In genomic region chr8:107621136-107621535, GRCm38 (mm10) we compare ENCODE assay signal across 23 mouse cellular contexts. TPM values are rescaled to one million over a fixed set of nuclear protein-coding genes. Genes with fewer than 3 reads are reported as not detected.
DNase-seq lines count a peak whose midpoint lies in the region; ATAC-seq and TF ChIP-seq lines count a peak whose summit lies in the region.
"Had no signal": no experiment of that assay in that cellular context is flagged by ENCODE, and none has a peak within 500 bp of the region (broad histone marks: within the 10 kb centered on the region; RNA-seq: fewer than 3 reads in every experiment).

No protein-coding gene starts in this region.

- no peak overlapping the region for H3K9ac ChIP-seq in heart, embryonic 11.5 days (ENCODE audit: low read depth, low read length)
- H3K9ac ChIP-seq in liver, embryonic 11.5 days (ENCODE audit: low read depth, low read length) = no peak overlapping the region
- no peak overlapping the region for H3K9ac ChIP-seq in kidney, embryonic 15.5 days
- H3K9ac ChIP-seq in forebrain, embryonic 12.5 days = no peak overlapping the region
- H3K9ac ChIP-seq in kidney, embryonic 16.5 days (replicated peaks; ENCODE audit: low read length) = no peak overlapping the region
- H3K9ac ChIP-seq: liver, embryonic 14.5 days; midbrain, embryonic 15.5 days; neural tube, embryonic 15.5 days; stomach, embryonic 15.5 days had no signal

- H3K4me3 ChIP-seq in heart, embryonic 11.5 days (ENCODE audit: low read depth, low read length) = no peak overlapping the region
- no peak overlapping the region for H3K4me3 ChIP-seq in G1E (ENCODE audit: low read depth, low read length)
- H3K4me3 ChIP-seq in liver, embryonic 11.5 days (ENCODE audit: low read depth, low read length) = no peak overlapping the region
- H3K4me3 ChIP-seq in kidney, embryonic 15.5 days (replicated peaks) = no peak overlapping the region
- H3K4me3 ChIP-seq in forebrain, embryonic 12.5 days (replicated peaks) = no peak overlapping the region
- H3K4me3 ChIP-seq in kidney, embryonic 16.5 days (ENCODE audit: low read length) = no peak overlapping the region
- H3K4me3 ChIP-seq: embryonic facial prominence, embryonic 10.5 days; limb, embryonic 10.5 days; midbrain, embryonic 15.5 days; myocyte; neural tube, embryonic 15.5 days; stomach, embryonic 15.5 days had no signal

- H3K36me3 ChIP-seq in heart, embryonic 11.5 days (ENCODE audit: control insufficient read depth, insufficient read depth, low read length) = no peaks in the 10 kb centered on the region
- H3K36me3 ChIP-seq in G1E (replicated peaks) = no peaks in the 10 kb centered on the region
- no peaks in the 10 kb centered on the region for H3K36me3 ChIP-seq in liver, embryonic 11.5 days (ENCODE audit: control insufficient read depth, insufficient read depth, low read length)
- H3K36me3 ChIP-seq in kidney, embryonic 15.5 days = no peaks in the 10 kb centered on the region
- H3K36me3 ChIP-seq in forebrain, embryonic 12.5 days (replicated peaks) = no peaks in the 10 kb centered on the region
- no peaks in the 10 kb centered on the region for H3K36me3 ChIP-seq in kidney, embryonic 16.5 days (ENCODE audit: insufficient read depth, low read length)
- H3K36me3 ChIP-seq: embryonic facial prominence, embryonic 10.5 days; limb, embryonic 10.5 days; midbrain, embryonic 15.5 days; neural tube, embryonic 15.5 days; stomach, embryonic 15.5 days had no signal

- WGBS in heart, embryonic 11.5 days (ENCODE audit: insufficient replicate concordance) = 33% methylated on average over 3 of the region's 3 CpGs
- WGBS in liver, embryonic 11.5 days = 24% methylated on average over 3 of the region's 3 CpGs
- WGBS in kidney, embryonic 15.5 days = 56% methylated on average over 3 of the region's 3 CpGs
- 72% methylated on average over 3 of the region's 3 CpGs for WGBS in forebrain, embryonic 12.5 days
- WGBS in kidney, embryonic 16.5 days = 51% methylated on average over 3 of the region's 3 CpGs

- H3K27ac ChIP-seq in heart, embryonic 11.5 days (ENCODE audit: low read depth, low read length) = no peak overlapping the region
- H3K27ac ChIP-seq in liver, embryonic 11.5 days (ENCODE audit: low read depth, low read length) = 0 out of 2 replicates have a peak overlapping the region, but pooled peaks have one; percentile 38
- H3K27ac ChIP-seq in kidney, embryonic 15.5 days = no peak overlapping the region
- H3K27ac ChIP-seq in forebrain, embryonic 12.5 days = no peak overlapping the region
- no peak overlapping the region for H3K27ac ChIP-seq in kidney, embryonic 16.5 days (ENCODE audit: low read length)
- H3K27ac ChIP-seq: embryonic facial prominence, embryonic 10.5 days; limb, embryonic 10.5 days; liver, embryonic 14.5 days; midbrain, embryonic 15.5 days; neural tube, embryonic 15.5 days; stomach, embryonic 15.5 days had no signal

- H3K4me2 ChIP-seq in heart, embryonic 11.5 days = no peak overlapping the region
- no peak overlapping the region; the same call in 1 of the 2 replicates for H3K4me2 ChIP-seq in liver, embryonic 11.5 days
- H3K4me2 ChIP-seq in kidney, embryonic 15.5 days = no peak overlapping the region
- no peak overlapping the region for H3K4me2 ChIP-seq in forebrain, embryonic 12.5 days
- no peak overlapping the region for H3K4me2 ChIP-seq in kidney, embryonic 16.5 days (replicated peaks; ENCODE audit: low read depth, low read length)
- H3K4me2 ChIP-seq: midbrain, embryonic 15.5 days; neural tube, embryonic 15.5 days; stomach, embryonic 15.5 days had no signal

- H3K9me3 ChIP-seq in heart, embryonic 11.5 days (replicated peaks; ENCODE audit: control insufficient read depth, low read length) = no peaks in the 10 kb centered on the region
- H3K9me3 ChIP-seq in G1E (replicated peaks) = no peaks in the 10 kb centered on the region; the same call in 1 of the 2 replicates
- no peaks in the 10 kb centered on the region for H3K9me3 ChIP-seq in liver, embryonic 11.5 days (ENCODE audit: control insufficient read depth, low read length)
- H3K9me3 ChIP-seq in kidney, embryonic 15.5 days (replicated peaks) = no peaks in the 10 kb centered on the region
- no peaks in the 10 kb centered on the region for H3K9me3 ChIP-seq in forebrain, embryonic 12.5 days
- H3K9me3 ChIP-seq in kidney, embryonic 16.5 days (ENCODE audit: low read length) = no peaks in the 10 kb centered on the region
- H3K9me3 ChIP-seq: embryonic facial prominence, embryonic 10.5 days; limb, embryonic 10.5 days; midbrain, embryonic 15.5 days; neural tube, embryonic 15.5 days; stomach, embryonic 15.5 days had no signal

- no peaks in the 10 kb centered on the region for H3K4me1 ChIP-seq in heart, embryonic 11.5 days (ENCODE audit: control insufficient read depth, insufficient read depth, low read length)
- peaks cover 12% of the 10 kb centered on the region for H3K4me1 ChIP-seq in G1E (ENCODE audit: insufficient read depth, low read depth, low read length)
- H3K4me1 ChIP-seq in liver, embryonic 11.5 days (replicated peaks; ENCODE audit: control insufficient read depth, insufficient read depth, low read length) = no peaks in the 10 kb centered on the region
- 0 out of 2 replicates have a peak, but pooled peaks cover 3% of the 10 kb centered on the region for H3K4me1 ChIP-seq in kidney, embryonic 15.5 days
- no peaks in the 10 kb centered on the region for H3K4me1 ChIP-seq in forebrain, embryonic 12.5 days
- H3K4me1 ChIP-seq in kidney, embryonic 16.5 days (ENCODE audit: insufficient read depth, low read length) = no peaks in the 10 kb centered on the region
- H3K4me1 ChIP-seq: embryonic facial prominence, embryonic 10.5 days; midbrain, embryonic 15.5 days; neural tube, embryonic 15.5 days; stomach, embryonic 15.5 days had no signal

- H3K27me3 ChIP-seq in heart, embryonic 11.5 days (ENCODE audit: control insufficient read depth, insufficient read depth, low read length) = no peaks in the 10 kb centered on the region
- no peaks in the 10 kb centered on the region for H3K27me3 ChIP-seq in G1E (ENCODE audit: insufficient read depth, low read length)
- H3K27me3 ChIP-seq in liver, embryonic 11.5 days (replicated peaks; ENCODE audit: control insufficient read depth, insufficient read depth, low read length) = no peaks in the 10 kb centered on the region
- H3K27me3 ChIP-seq in kidney, embryonic 15.5 days = no peaks in the 10 kb centered on the region
- H3K27me3 ChIP-seq in forebrain, embryonic 12.5 days = no peaks in the 10 kb centered on the region
- no peaks in the 10 kb centered on the region for H3K27me3 ChIP-seq in kidney, embryonic 16.5 days (ENCODE audit: insufficient read depth, low read length)
- H3K27me3 ChIP-seq: midbrain, embryonic 15.5 days; neural tube, embryonic 15.5 days; stomach, embryonic 15.5 days had no signal

- TF ChIP-seq CTCF in G1E (IDR thresholded peaks at IDR 0.05; ENCODE audit: low read depth, low read length) = no peak

- peak; percentile 79 for DNase-seq in heart, adult 11 months
- peak; percentile 9 for DNase-seq in G1E (ENCODE audit: low spot score)
- peak; percentile 3 for DNase-seq in adrenal gland, adult 8-10 months
- no peak for DNase-seq in liver, embryonic 11.5 days (ENCODE audit: low spot score)
- DNase-seq: cerebellum, adult 9-10 months; gastrocnemius, postnatal 14 days; layer of hippocampus, postnatal 36 days; right cerebral cortex, postnatal 25 days had no signal

- no peak for ATAC-seq in heart, embryonic 11.5 days (replicated peaks; ENCODE audit: insufficient number of reproducible peaks, low FRiP score, low TSS enrichment)
- ATAC-seq in G1E (ENCODE audit: extremely low read depth, insufficient number of reproducible peaks, low FRiP score, poor library complexity, severe bottlenecking) = peak; percentile 84
- peak; percentile 76 for ATAC-seq in liver, embryonic 11.5 days (replicated peaks; ENCODE audit: low FRiP score)
- ATAC-seq in kidney, embryonic 15.5 days (replicated peaks; ENCODE audit: low FRiP score) = no peak
- no peak for ATAC-seq in forebrain, embryonic 12.5 days (ENCODE audit: low FRiP score)
- no peak for ATAC-seq in kidney, embryonic 16.5 days (ENCODE audit: low FRiP score, low TSS enrichment)
- ATAC-seq: forebrain, embryonic 14.5 days; hindbrain, embryonic 16.5 days; intestine, embryonic 16.5 days; lung, postnatal 0 days; midbrain, embryonic 15.5 days had no signal

RNA-seq across cellular contexts. Expression of gene Psmd7, which starts 32.9 kb away (rescaled TPM):
- 223 and 234 TPM in 2 replicates for polyA plus RNA-seq in heart, embryonic 11.5 days (2014; fragmentation: Nextera tagmentation; extraction: Ambion mirVana)
- 143 and 160 TPM in 2 replicates for total RNA-seq in G1E (2014; fragmentation: Nextera tagmentation)
- 61.4 and 75.0 TPM in 2 replicates for total RNA-seq in G1E (2017)
- polyA plus RNA-seq in G1E (2012) = 41.9 and 42.9 TPM in 2 replicates
- 100 to 1,000 TPM in 3 of 4 experiments, 10 to 100 TPM in 1; 97.1 to 120 (median 109) TPM for total RNA-seq in adrenal gland, adult 8-10 months (2022)
- polyA plus RNA-seq in liver, embryonic 11.5 days (2014; fragmentation: Nextera tagmentation; extraction: Ambion mirVana) = 358 and 365 TPM in 2 replicates
- polyA plus RNA-seq in kidney, embryonic 15.5 days (2015; fragmentation: Nextera tagmentation; extraction: Ambion mirVana) = 249 and 256 TPM in 2 replicates
- polyA plus RNA-seq in forebrain, embryonic 12.5 days (2016; fragmentation: Nextera tagmentation; extraction: Ambion mirVana) = 291 and 295 TPM in 2 replicates
- polyA plus RNA-seq in kidney, embryonic 16.5 days (2015; fragmentation: Nextera tagmentation; extraction: Ambion mirVana) = 237 and 246 TPM in 2 replicates

Comparison
In these comparisons a context has a peak if more than half of its experiments do, and no peak if none do; other contexts are left out.
1. ATAC-seq: peak in G1E (single experiment) and liver, embryonic 11.5 days (single experiment); none in heart, embryonic 11.5 days (single experiment), kidney, embryonic 15.5 days (single experiment), forebrain, embryonic 12.5 days (single experiment) and kidney, embryonic 16.5 days (single experiment).